Mouse (Mus musculus) liver, postnatal 0 days (tissue): ENCODE data around the gene Gm38655.

Source experiments
- CTCF ChIP-seq: sonication (generic); IDR thresholded peaks from 2 replicates; pipeline ENCODE4 v1.5.1; 2016; ENCODE audit warnings: antibody characterized with exemption, low read depth
- EP300 ChIP-seq: IDR thresholded peaks from 2 replicates; pipeline ENCODE4 v1.6.1; 2016; ENCODE audit warnings: antibody characterized with exemption, low read depth, mild to moderate bottlenecking

GRCm38 (mm10) chr17:25163387-25163786 lies 11.9 kb downstream of the Gm38655 start:
- TF ChIP-seq CTCF = no peak
- TF ChIP-seq EP300 = no peak
